31 mouse cellular contexts compared by ENCODE assay signal in the genomic region with DNA sequence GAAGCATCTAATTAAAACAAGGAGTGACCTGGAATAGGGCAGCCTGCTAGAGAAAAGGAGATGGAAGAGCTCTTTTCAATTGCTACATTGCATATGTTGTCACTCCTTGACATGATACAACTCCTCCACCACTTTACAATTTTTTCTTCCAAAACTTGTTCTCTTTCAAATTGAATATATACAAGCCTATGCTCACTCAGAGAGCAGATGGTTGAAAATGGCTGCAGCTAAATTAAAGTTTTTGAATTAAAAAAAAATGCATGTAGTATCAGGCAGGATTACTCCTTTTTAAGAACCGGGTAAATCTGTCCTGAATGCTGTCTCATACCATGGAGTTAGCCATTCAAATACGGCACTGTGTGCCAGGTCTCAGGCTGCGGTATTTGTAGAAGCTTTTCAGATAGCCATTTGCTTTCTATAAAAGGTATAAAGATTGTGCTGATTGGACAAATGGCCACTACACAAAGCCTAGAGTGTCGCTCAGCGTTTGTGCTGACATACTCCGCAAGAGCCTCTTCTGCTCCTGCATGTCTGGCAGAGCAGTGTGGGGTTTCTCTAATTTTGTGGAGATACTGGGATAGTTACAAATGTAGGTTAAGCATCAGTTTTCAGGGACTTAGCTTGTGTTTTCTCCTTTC. TPM values are rescaled to one million over a fixed set of nuclear protein-coding genes. Genes with fewer than 3 reads are reported as not detected.
DNase-seq lines count a peak whose midpoint lies in the region; ATAC-seq lines count a peak whose summit lies in the region.
"Had no signal": no experiment of that assay in that cellular context is flagged by ENCODE, and none has a peak within 500 bp of the region (broad histone marks: within the 10 kb centered on the region; RNA-seq: fewer than 3 reads in every experiment).

No protein-coding gene starts in this region.

- peak overlapping the region; percentile 79 for H3K27ac ChIP-seq in forebrain, embryonic 16.5 days (ENCODE audit: low read length)
- H3K27ac ChIP-seq in forebrain, embryonic 10.5 days, result no peak overlapping the region
- H3K27ac ChIP-seq: embryonic facial prominence, embryonic 12.5 days; embryonic facial prominence, embryonic 15.5 days; heart, embryonic 15.5 days; hindbrain, embryonic 14.5 days; hindbrain, postnatal 0 days had no signal

- no peaks in the 10 kb centered on the region for H3K27me3 ChIP-seq in forebrain, embryonic 16.5 days (replicated peaks; ENCODE audit: control insufficient read depth, insufficient read depth, low read length)
- H3K27me3 ChIP-seq in forebrain, embryonic 10.5 days (ENCODE audit: poor library complexity, severe bottlenecking), result no peaks in the 10 kb centered on the region
- H3K27me3 ChIP-seq: CH12.LX; embryonic facial prominence, embryonic 12.5 days; embryonic facial prominence, embryonic 15.5 days; heart, embryonic 12.5 days; heart, embryonic 15.5 days had no signal

- ATAC-seq in forebrain, embryonic 16.5 days, result 0 out of 2 replicates have a peak, but pooled peaks have one; percentile 27
- ATAC-seq: forebrain, embryonic 14.5 days; hindbrain, postnatal 0 days; inflammation-experienced regulatory T-cells, adult 6 months; intestine, embryonic 16.5 days; Patski had no signal

- H3K9ac ChIP-seq in forebrain, embryonic 16.5 days (replicated peaks; ENCODE audit: low read depth, low read length), result no peak overlapping the region
- H3K9ac ChIP-seq: embryonic facial prominence, embryonic 12.5 days; embryonic facial prominence, embryonic 15.5 days; heart, embryonic 12.5 days; heart, embryonic 15.5 days; hindbrain, embryonic 14.5 days had no signal

- no peak for DNase-seq in forebrain, embryonic 10.5 days (ENCODE audit: extremely low spot score, low spot score)
- DNase-seq in heart, adult 11 months, result peak; percentile 55
- no peak for DNase-seq in heart, postnatal 10 days
- DNase-seq in brain, adult 2 months (ENCODE audit: low read depth, low spot score), result peak; percentile 53
- no peak for DNase-seq in gastrocnemius, postnatal 25 days
- DNase-seq: adrenal gland, postnatal 10 days; adrenal gland, postnatal 36 days; B cell, adult 2 months; cerebellum, adult 11 months; cerebellum, adult 2 months; cerebellum, adult 9-11 months; cerebellum, postnatal 25 days; gastrocnemius, postnatal 10 days; heart, adult 18-20 months; heart, postnatal 14 days; heart, postnatal 4 days; kidney, adult 18-20 months had no signal

- WGBS in forebrain, embryonic 16.5 days, result 73% methylated on average over 6 of the region's 6 CpGs
- WGBS in forebrain, embryonic 10.5 days, result 91% methylated on average over 6 of the region's 6 CpGs

- no peaks in the 10 kb centered on the region for H3K9me3 ChIP-seq in forebrain, embryonic 16.5 days (ENCODE audit: control insufficient read depth, low read length)
- no peaks in the 10 kb centered on the region for H3K9me3 ChIP-seq in forebrain, embryonic 10.5 days
- H3K9me3 ChIP-seq: embryonic facial prominence, embryonic 12.5 days; embryonic facial prominence, embryonic 15.5 days; G1E; heart, embryonic 12.5 days; heart, embryonic 15.5 days had no signal

- intact Hi-C loops in heart, postnatal 10 days (cut with DNase I), result no loop called here

- no peak overlapping the region for H3K4me3 ChIP-seq in forebrain, embryonic 16.5 days (replicated peaks; ENCODE audit: low read length)
- no peak overlapping the region for H3K4me3 ChIP-seq in forebrain, embryonic 10.5 days
- H3K4me3 ChIP-seq: embryonic facial prominence, embryonic 12.5 days; embryonic facial prominence, embryonic 15.5 days; heart, embryonic 12.5 days; heart, embryonic 15.5 days had no signal

- no peak overlapping the region for H3K4me2 ChIP-seq in forebrain, embryonic 16.5 days (ENCODE audit: low read length)
- H3K4me2 ChIP-seq: embryonic facial prominence, embryonic 12.5 days; embryonic facial prominence, embryonic 15.5 days; heart, embryonic 12.5 days; heart, embryonic 15.5 days; hindbrain, embryonic 14.5 days had no signal

- no peaks in the 10 kb centered on the region for H3K36me3 ChIP-seq in forebrain, embryonic 16.5 days (ENCODE audit: control insufficient read depth, insufficient read depth)
- no peaks in the 10 kb centered on the region for H3K36me3 ChIP-seq in forebrain, embryonic 10.5 days (replicated peaks)
- H3K36me3 ChIP-seq: embryonic facial prominence, embryonic 12.5 days; embryonic facial prominence, embryonic 15.5 days; G1E; heart, embryonic 12.5 days; heart, embryonic 15.5 days had no signal

- H3K4me1 ChIP-seq in forebrain, embryonic 16.5 days (replicated peaks; ENCODE audit: control insufficient read depth, insufficient read depth, low read length), result peaks cover 3% of the 10 kb centered on the region; the same call in 1 of the 2 replicates
- no peaks in the 10 kb centered on the region for H3K4me1 ChIP-seq in forebrain, embryonic 10.5 days
- H3K4me1 ChIP-seq: embryonic facial prominence, embryonic 12.5 days; embryonic facial prominence, embryonic 15.5 days; heart, embryonic 12.5 days; heart, embryonic 15.5 days had no signal

RNA-seq across cellular contexts. Expression of a gene that starts 16.1 kb away (rescaled TPM):
- 159 and 183 TPM in 2 replicates for polyA plus RNA-seq in forebrain, embryonic 16.5 days (2015; fragmentation: Nextera tagmentation; extraction: Ambion mirVana)
- 1.1 and 1.3 TPM in 2 replicates for polyA plus RNA-seq in forebrain, embryonic 10.5 days (2016; fragmentation: Nextera tagmentation; extraction: Ambion mirVana)
- total RNA-seq in heart, postnatal 10 days (2021), result under 1 TPM; 0.35 to 0.86 TPM
- total RNA-seq in gastrocnemius, postnatal 25 days (2021), result under 1 TPM; 0.10 to 0.13 TPM
- total RNA-seq: CH12.LX; common myeloid progenitor, adult 5-6 weeks had no signal
- polyA plus RNA-seq: G1E; inflammation-experienced regulatory T-cells, adult 6 months had no signal

Comparison
In these comparisons a context has a peak if more than half of its experiments do, and no peak if none do; other contexts are left out.
1. DNase-seq: peak in heart, adult 11 months (single experiment) and brain, adult 2 months (single experiment); none in forebrain, embryonic 10.5 days (single experiment), heart, postnatal 10 days (0 of 2) and gastrocnemius, postnatal 25 days (single experiment).